Mouse (Mus musculus) testis, adult 2 months (tissue): ENCODE data around the gene Rnf130.

Source experiments
- CTCF ChIP-seq: fragments of 200-500 bp; IDR thresholded peaks from 2 replicates; pipeline ENCODE4 v1.5.1; 2012; ENCODE audit warnings: low read depth, mild to moderate bottlenecking, inconsistent platforms, low read length, moderate library complexity; ENCODE audit not compliant: control insufficient read depth, insufficient read depth, insufficient replicate concordance
- POLR2A ChIP-seq: fragments of 200-500 bp; IDR thresholded peaks from 2 replicates; pipeline ENCODE4 v1.6.1; 2012; ENCODE audit warnings: low read depth, mild to moderate bottlenecking, inconsistent platforms, low read length, moderate library complexity; ENCODE audit not compliant: control insufficient read depth

- no peak for TF ChIP-seq CTCF
- TF ChIP-seq POLR2A = no peak
Observed at GRCm38 (mm10) chr11:50089840-50090239, 64.7 kb downstream of the Rnf130 start.
